Mouse (Mus musculus) cerebellum, adult 18-20 months (tissue): Measurements from ENCODE around the gene Gm4131.

ENCODE experiments used
- DNase-seq, 2 experiments: peaks; one replicate each; pipeline ENCODE4 v3.0.0; 2021

Gm4131 gene

DNA sequence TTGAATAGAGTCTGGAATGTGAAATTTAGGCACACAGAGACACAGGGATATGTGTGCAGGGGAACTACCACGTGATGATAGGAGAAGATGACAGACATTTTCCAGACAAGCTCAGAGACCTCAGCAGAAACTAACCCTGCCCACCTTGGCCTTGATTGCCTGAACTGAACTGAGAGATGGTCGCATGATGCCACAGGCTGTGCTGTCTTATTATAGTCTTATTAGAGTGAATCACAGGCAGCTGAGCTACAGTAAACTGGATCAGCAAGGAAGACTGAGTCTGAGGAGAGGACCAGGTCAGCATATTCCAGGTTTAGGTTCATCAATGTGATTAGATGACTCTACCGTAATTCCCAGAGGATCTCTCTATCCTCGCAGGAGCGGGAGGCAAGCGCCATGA is 20.4 kb downstream of the Gm4131 start:
- DNase-seq: no peak

DNA sequence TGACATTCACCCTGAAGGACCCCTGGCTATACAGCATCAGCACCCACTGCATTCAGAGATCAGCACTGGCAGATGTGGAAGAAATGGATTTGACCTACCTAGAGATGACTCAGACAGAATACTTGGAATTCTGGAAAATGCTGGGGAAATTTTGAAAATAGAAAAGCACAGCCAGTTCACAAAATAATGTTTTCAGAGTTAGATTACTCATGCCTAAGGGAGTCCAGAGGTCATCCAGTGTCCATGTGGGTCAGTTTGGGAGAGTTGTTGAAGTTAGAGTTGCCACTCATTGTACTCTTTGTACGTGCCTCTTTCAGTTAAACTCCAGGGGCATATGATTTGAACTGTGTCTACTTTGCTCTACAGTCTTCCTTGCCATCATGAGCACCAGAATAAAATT is 25.0 kb downstream of the Gm4131 start:
- DNase-seq: no peak

DNA sequence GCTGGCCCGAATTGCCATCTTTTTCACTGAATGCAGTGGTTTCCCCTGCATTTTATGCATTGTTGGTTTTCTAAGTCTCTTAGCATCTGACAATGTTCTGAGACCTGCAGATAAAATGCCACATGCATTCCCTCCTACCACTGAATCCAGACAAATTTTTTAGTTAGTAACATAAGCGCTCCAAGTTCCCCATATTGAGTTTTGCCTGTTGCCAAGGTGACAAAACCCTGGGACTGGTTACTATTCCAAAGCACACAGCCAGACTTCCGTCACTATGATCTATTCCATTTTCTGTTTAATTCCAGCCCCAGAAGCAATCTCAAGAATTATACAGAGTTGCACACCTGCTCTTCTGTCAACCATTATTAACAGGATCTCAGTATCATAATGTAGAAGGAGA is 26.9 kb downstream of the Gm4131 start:
- no peak for DNase-seq

DNA sequence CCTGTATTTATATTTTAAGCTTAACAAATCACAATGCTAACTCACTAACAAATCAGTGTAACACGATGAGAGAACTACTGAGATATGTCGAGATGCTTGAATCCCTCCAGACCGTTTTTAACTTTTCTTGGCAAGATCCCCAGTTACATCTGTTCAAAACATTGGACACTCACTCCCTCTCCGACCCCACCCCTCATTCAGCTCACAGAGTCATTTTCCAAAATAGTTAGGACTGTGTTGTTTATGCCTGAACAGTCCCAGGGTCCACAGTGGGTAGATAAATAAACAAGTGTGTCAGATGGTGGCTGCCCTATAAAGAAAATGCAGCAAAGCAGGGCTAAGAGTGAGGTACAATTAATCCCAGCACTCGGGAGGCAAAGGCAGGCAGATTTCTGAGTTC is 29.7 kb downstream of the Gm4131 start:
- no peak for DNase-seq

DNA sequence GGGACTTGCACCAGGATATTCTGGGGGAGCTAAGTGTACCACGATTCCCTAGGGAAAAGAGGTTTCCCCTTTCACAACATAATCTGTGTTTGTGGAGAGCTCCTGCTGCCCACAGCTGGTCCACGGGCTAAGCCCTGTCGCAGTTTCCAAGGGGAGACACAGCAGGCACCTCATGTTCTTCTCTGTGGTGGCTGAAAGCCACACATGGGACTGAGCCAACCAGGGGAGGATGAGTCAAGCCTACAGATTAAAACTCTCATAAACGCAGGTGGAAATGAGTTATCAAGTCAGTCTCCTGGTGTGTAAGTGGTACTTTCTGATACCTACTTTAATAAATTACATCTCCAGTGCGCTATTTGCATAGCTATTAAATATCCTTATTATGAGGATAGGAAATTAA is 30.6 kb downstream of the Gm4131 start:
- no peak for DNase-seq

DNA sequence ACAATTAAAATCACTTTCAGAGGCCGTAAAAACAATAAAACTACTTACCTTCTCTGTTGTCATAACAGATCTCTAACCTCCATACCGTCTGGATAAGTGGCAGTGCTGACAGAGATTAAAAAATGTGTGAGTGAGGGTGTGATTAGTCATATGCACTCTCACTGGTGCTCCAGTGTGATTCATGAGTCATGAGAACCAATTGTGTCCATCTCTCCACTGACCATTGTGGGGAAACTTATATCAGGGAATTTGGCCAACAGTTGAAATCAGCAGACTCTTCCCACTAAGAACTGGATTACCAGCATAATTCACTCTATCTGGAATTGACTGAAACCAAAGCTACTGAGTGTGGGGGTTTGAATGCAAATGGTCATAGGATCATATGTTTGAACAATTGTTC is 35.8 kb downstream of the Gm4131 start:
- DNase-seq: no peak

DNA sequence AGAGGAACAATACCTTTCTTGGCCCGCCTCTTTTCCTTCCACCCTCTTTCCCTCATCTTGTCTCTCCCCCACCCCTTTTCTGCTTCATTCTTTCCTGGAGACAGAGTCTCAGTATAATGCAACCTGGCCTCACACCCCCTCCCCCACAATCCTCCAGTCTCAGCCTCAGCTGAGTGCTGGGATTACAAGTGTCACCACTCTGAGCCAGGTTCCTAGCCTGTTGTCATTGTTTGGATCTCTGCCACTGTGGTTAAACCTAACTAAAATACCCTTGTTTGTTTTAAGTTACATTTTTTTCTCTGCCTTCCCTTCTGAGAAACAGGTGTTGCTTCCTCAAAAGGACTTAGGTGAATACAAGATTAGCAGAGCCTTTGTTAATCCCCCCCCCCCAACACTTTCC is 53.9 kb downstream of the Gm4131 start:
- DNase-seq: no peak

DNA sequence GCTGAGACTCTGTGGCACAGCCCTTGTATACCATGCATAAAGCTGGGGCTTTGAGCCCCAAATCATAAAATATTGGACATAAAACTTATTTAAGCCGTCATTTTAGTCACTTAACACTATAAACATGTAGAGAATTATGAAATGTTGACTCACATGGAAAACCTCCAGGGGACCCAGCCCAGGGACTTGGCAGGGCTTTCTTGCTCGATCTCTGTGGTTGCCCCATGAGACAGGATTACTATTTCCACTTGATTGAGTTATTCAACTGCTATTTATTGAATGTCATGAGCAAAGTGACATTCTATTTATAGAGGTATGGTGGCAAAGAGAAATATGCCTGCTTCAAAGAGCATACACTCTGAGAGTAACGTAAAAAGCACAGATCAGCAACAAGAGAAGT is 57.4 kb downstream of the Gm4131 start:
- DNase-seq: no peak

DNA sequence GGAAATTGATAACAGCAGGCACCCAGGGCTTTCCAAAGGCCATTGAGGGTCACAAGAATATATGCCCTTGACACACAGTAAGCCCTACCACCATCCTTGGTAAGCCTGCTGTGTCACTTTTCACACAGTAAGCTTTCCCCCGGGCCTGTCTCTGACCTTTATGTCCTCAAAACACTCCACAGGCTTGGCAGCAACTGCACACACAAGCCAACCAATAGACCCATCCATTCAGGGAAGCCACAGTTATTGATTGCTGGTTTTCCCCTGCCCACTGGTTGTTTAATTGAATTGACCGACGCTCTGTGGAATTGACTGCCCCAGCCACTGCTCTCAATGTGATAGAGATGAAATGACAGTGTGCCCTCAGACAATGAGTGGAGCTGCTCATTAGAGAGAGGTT is 60.5 kb downstream of the Gm4131 start:
- no peak for DNase-seq

DNA sequence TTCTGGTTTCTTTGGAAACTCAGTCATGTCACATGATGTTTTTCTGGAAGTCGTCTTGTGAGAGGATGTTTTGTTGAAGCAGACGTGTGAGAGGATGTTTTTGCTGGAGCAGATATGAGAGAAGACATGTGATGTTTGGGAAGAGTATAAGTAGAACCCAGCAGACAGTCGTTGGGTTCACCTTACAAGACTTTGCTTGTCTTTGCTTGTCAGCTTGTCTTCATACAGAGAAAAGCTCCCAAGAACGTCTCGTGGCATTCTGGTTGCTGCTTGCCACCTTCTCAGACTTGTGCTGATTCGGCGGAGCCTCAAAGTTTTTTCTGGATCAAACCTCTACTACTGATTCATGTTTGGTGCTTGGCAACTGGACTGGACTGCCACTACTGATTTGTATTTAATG is 69.3 kb downstream of the Gm4131 start:
- no peak for DNase-seq

DNA sequence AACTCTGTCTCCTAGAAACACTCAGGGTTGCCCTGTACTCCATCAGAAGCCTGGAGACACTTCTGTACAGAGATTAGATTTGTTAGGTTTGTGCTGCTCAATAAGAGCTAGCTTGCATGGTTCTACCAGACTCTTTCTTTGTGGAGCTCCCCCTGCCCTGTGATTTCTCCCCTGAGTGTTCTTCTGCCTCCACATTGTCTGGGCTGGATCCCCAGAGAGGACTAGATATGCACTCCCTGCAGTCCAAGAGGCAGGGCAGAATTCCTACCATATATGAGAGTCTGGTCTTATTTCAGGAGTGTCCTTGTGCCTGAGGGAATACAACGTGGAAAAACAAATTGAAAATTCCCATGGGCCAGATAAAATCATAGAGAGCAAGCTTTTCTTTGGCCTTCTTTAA is 70.2 kb downstream of the Gm4131 start:
- DNase-seq: no peak

DNA sequence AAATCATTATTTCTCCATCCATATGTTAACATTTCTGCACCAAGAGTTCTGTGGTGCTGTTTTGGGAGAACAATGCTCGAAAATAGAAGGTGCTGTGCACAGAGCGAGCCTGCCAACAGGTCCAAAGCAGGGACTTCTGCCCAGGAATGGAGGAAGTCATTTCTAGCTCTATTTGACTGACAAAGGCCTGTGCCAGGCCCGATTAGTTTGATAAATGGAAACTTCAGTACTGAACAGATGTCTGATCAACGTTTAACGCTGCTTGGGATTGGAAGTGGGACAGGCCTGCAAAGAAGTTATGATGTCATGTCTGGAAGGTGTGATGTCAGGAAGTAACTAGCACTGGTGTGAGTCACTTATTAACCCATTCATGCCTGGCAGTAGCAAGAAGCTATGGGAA is 73.3 kb downstream of the Gm4131 start:
- DNase-seq: no peak

DNA sequence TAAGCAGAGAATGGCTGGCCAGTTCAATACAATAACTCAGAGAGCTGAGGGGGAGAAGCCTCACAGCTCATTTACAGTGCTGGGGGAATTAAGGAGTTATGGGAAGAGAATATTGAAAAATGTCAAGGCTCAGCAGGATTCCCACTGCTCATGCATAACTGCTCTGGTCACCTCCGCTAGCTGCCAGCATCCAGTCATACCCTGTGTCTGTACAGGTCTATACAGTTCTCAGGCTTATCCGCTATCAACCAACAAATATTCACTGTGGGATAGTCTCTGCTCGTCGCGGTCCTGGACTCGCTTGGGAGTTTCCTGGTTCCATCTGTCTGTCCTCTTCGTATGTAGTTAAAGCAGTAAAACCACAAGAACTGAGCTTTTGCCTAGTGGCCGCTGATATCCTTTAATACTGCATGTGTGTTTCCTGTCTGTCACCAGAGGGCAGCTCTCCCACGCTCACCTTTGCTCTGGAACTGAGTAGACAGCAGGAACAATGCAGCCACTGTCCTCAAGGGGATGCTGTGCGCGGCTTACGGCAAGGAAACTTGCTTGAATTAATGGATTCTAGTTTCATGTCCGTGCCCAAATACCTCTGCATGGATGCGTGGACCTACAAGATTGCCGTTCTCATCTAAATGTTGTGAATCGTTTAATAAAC is 74.4 kb downstream of the Gm4131 start:
- peak; percentile 81 to 86 for DNase-seq

DNA sequence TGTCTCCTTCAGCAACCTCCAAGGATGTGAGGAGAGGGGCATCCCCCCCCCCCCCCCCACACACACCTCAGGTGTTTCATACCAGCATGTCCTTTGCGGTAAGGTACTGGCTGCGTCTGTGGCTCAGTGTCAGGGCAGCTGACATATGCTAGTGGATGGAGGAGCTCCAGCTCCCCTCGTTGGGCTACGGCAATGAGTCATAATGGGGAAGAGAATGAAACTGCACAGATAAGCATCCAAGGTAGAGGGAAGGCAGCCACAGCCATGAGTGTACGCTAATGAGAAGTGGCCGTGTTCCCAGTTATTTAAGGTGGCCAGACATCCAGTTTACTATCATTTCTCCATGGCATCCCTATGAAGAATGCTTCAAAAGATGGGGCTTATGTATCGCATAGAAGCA is 78.5 kb downstream of the Gm4131 start:
- peak; percentile 39 to 50 for DNase-seq

DNA sequence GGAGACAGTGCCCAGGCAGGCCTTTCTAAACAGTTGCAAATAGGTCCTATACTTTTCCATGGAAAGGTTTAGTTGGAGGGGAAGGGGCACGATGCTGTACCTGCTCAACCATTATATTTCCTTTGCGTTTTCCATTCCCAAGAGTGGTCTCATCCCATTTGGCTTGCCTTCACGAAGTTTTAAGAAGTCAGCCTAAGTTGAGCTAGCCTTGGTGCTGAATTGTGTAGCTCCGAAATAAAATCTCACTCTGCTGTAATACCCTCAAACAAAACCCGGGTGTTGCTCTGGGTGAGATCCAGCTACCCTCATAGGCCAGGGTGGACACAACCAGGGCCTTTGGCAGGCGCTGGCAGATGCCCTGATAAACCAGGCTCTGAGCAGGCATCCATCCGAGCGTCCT is 85.3 kb downstream of the Gm4131 start:
- DNase-seq: no peak

DNA sequence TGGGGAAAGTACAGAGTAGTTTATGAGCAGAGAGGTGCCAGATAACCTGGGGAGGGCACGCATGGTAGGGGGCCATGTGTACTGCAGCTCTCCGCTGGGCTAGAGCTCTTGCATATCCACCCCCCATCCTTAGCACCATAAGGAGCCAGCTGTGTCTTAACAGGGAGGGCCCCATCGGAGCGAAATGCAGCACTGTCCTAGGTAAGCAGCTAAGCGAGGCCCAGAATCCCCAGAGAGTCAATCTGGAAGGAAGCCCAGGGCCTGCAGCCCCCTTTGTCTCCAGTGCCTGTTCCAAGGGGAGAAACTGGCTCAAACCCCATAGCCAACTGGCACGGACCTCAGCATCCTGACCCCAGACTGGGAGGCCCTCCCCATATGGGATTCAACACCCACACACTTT is 87.3 kb downstream of the Gm4131 start:
- DNase-seq: no peak

DNA sequence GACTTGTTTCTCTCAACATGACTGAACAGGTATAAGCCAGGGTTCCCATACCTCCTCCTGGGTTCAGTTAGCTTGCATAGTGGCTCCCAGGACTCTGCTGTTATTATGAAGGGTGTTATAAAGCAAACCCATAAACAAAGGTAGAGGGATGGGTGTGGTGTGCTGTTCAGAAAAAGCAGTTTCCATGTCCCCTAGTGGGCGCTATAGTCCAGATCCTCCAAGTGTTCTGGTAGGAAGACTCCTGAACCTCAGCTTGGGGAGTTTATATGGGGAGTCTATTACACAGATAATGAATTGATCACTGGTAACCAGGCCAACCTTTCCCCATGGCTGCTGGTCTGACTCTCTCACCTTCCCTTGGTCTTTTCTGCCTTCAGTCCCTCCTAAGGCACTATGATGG is 92.2 kb downstream of the Gm4131 start:
- DNase-seq: no peak

DNA sequence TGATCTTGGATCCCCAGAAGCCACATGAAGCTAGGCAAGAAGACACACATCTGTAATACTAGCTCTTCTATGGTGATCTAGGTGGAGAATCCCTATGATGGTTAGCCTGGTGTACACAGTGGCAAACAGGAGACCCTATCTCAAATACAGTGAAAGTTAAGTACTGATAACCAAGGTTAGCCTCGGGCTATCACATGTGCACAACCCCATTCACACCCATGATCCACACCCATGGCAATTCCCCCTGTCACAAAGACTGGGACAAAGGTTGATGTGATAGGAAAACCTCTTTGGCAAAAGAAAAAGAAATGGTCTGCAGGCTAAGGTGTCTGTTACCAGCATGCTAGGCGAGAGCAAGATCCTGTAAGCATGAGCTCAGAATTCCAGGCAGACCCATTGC is 94.7 kb downstream of the Gm4131 start:
- DNase-seq: no peak

DNA sequence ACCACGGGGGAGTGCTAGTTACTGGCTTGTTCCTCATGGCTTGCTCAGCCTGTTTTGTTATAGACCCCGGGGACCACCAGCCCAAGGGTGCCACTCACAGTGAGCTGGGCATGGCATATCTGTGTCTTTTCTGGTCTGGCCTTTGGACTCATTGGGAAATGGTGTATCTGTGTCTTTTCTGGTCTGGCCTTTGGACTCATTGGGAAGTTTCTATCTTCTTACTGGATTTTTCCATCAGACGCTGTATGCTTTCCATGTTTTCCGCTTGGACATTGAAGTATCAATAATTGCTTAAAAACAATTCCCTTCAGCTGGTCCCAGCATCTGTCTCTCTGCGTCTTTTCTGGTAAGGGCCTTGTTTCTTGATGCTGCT is 98.0 kb downstream of the Gm4131 start:
- no peak for DNase-seq

DNA sequence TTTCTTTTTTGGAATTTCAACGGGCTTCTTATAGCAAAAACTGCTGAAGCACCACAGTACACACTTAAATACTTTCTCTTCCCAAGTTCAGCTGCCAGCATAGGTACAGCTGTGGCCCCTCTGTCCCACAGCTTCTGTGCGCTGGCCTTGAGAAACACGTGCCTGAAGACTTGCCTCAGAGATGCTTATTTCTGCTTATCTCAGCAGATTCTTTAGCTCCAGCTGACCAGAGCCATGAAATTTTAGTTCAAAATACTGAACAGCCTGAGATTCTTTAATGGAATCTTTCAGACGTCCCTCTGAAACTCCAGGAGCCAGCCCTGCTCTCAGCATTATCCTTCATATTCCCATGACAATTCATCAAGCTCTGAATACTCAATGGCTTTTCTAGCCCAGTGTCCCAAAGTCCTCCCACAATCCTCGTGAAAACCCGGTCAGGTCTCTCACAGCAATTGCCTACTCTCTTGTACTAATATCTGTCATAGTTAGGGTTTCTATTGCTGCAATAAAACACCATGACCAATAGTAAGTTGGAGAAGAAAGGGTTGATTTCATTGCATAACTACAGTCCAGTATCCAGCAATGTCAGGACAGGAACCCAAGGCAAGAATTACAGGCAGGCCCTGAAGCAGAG is 98.5 kb downstream of the Gm4131 start:
- no peak for DNase-seq

DNA sequence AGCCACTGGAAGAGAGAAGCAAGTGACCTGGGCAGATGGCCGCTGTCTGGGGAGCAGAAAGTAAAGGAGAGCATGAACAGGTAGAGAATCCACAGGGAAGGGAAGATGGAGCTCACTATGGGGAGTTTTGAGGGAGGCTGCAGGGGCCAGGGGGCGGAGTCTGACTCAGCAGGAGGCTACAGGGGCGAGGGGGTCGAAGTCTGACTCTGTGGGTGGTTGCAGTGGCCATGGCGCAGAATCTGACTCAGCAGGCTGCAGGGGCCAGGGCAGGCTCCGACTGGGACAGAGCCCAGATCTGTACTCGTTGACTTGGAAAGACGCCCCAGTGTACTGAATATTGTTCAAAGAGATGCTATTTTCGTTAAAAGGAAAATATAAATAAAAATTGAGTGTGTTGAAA is 101.8 kb downstream of the Gm4131 start:
- peak; percentile 47 for DNase-seq

DNA sequence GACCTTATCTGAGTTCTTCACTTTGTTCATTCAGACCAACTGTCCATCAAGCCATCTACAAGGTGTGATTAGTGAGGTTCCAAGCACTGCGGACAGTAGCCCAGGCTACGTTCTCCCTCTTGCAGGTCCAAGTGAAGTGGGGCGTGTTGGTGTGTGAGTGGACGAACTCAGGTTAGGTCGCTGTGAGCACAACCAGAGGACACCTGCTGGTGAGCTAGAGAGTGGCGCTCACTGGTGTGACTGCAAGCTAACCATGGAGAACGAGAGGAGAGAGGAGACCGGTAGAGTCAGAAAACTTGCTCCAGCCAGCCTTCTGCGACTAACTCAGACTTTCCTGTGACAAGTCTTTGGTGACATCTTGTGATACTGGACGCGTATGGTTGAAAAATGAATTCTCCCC is 107.2 kb downstream of the Gm4131 start:
- no peak for DNase-seq

DNA sequence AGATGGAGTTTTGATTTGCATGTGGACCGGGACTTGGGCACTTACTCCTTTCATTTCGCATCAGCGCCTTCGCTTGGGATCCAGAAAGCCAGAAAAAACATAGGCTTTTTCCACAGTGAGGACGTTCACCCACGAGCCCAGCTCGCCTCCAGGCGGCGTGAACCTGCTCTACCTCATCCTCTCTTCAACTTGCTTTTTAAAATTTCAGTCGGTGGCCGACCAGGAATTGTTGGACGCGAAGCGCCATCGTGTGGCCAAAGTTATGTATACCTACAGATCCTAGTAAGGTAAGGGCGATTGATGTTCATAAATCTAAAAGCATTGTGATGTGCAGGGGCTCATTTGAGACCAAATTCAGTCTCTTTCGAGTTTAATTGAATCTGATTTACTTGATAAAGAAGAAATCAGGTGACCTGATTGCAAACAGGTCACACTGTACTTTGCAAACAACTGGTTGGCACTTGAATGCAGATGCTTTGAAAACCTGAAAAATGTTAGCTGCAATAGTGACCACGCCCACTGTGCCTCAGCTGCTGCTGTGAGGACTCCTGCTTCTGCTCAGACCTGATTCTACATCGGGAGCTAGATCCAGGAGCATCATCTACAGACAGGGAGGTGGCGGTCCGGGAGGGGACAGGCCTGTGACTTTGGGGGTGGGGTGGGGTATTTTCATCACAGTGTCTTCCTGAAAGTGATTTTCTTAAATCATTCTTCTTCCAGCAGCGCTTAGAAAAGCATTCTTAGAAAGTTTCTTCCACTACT is 109.1 kb downstream of the Gm4131 start:
- peak; percentile 85 to 88 for DNase-seq

DNA sequence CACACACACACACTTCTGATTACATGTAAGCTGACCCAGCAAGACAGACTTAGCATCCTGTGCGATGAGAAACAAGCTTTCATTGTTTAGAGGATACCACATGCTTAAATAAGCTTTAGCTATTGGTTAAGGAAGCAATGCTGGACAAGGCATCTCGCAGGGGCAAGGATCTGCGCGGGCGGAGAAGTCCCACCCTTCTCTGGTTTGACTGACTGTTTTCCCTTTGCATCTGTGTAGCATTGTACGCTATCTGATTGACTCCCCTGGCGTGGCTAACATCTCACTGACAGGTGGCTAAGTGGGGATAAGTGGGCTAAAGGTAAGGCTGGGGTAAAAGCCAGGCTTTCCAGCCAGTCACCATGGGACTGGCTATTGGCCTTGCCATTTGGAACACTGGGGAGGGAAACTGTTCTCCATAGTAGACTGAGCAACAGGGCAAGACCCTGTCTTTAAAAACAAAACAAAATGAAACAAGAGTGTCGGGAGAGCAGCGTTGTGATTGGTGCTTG is 110.4 kb downstream of the Gm4131 start, which contains the start of gene Gucy1b2:
Gene Gucy1b2 (minus strand): TSS at position 51 of the 509 bp plus-strand sequence.
- no peak for DNase-seq
